Mouse (Mus musculus): ENCODE results near the gene Aldh9a1. TPM values are rescaled to one million over a fixed set of nuclear protein-coding genes. Genes with fewer than 3 reads are reported as not detected.
A peak's percentile ranks its signal among the peaks of the same experiment; 100 is the strongest.
"Not testable (repeated sequence)": the region's sequence is repeated elsewhere in the genome, so short reads cannot be mapped to it uniquely, and the experiment has no call there.

The Aldh9a1 gene
- polyA plus RNA-seq, 1 experiment from 2014 or later = 51.5 TPM

GRCm38 (mm10) chr1:167345994-167346520, 3.7 kb upstream of the Aldh9a1 start:
- H3K4me1 ChIP-seq (replicated peaks; ENCODE audit: control insufficient read depth, insufficient read depth, low read length); H3K27me3 ChIP-seq (ENCODE audit: control insufficient read depth, insufficient read depth, low read depth, low read length); H3K4me2 ChIP-seq (ENCODE audit: low read depth, low read length); H3K27ac ChIP-seq (ENCODE audit: low read length); H3K9me3 ChIP-seq (ENCODE audit: control insufficient read depth, low read length); H3K36me3 ChIP-seq (ENCODE audit: control insufficient read depth, insufficient read depth, low read length); ATAC-seq (ENCODE audit: low read depth); H3K9ac ChIP-seq (ENCODE audit: low read length); H3K4me3 ChIP-seq (ENCODE audit: low read length): not testable (repeated sequence)
- WGBS = 73% methylated on average over 10 of the region's 10 CpGs

- ATAC-seq (ENCODE audit: low read depth); H3K4me3 ChIP-seq (ENCODE audit: low read length): not testable (repeated sequence)
These were observed 585 bp upstream of the Aldh9a1 start for GRCm38 (mm10) chr1:167349206-167349605.

GRCm38 (mm10) chr1:167350597-167351415, 1.0 kb downstream of the Aldh9a1 start:
- WGBS = 29% methylated on average over 13 of the region's 13 CpGs

More at GRCm38 (mm10) chr1:167349206-167349605, 585 bp upstream of the Aldh9a1 start:
- H3K9ac ChIP-seq (ENCODE audit: low read length); H3K9me3 ChIP-seq (ENCODE audit: control insufficient read depth, low read length); H3K36me3 ChIP-seq (ENCODE audit: control insufficient read depth, insufficient read depth, low read length); H3K27me3 ChIP-seq (ENCODE audit: control insufficient read depth, insufficient read depth, low read depth, low read length); H3K27ac ChIP-seq (ENCODE audit: low read length); H3K4me1 ChIP-seq (replicated peaks; ENCODE audit: control insufficient read depth, insufficient read depth, low read length): not testable (repeated sequence)
- H3K4me2 ChIP-seq (ENCODE audit: low read depth, low read length) = peak overlapping the region; percentile 79; the same call in 1 of the 2 replicates
- 56% methylated on average over 3 of the region's 3 CpGs for WGBS

GRCm38 (mm10) chr1:167352403-167352802, 2.6 kb downstream of the Aldh9a1 start:
- 77% methylated on average over 14 of the region's 14 CpGs for WGBS
- Histone ChIP-seq H3K4me1 (replicated peaks; ENCODE audit: control insufficient read depth, insufficient read depth, low read length) (peaks cover 2% of the 10 kb centered on the region; the same call in 1 of the 2 replicates), H3K9me3 (ENCODE audit: control insufficient read depth, low read length) (no peaks in the 10 kb centered on the region), H3K36me3 (ENCODE audit: control insufficient read depth, insufficient read depth, low read length) (peaks cover 16% of the 10 kb centered on the region), H3K27me3 (ENCODE audit: control insufficient read depth, insufficient read depth, low read depth, low read length) (no peaks in the 10 kb centered on the region), H3K4me2 (ENCODE audit: low read depth, low read length) (no peak overlapping the region), H3K27ac (ENCODE audit: low read length) (no peak overlapping the region), H3K9ac (ENCODE audit: low read length) (no peak overlapping the region), H3K4me3 (ENCODE audit: low read length) (no peak overlapping the region)
- no peak for ATAC-seq (ENCODE audit: low read depth)

More at GRCm38 (mm10) chr1:167350597-167351415, 1.0 kb downstream of the Aldh9a1 start:
- Histone ChIP-seq H3K27ac (ENCODE audit: low read length) (no peak overlapping the region; the same call in 1 of the 2 replicates), H3K4me2 (ENCODE audit: low read depth, low read length) (peak overlapping the region; percentile 79), H3K4me3 (ENCODE audit: low read length) (peak overlapping the region; percentile 88), H3K36me3 (ENCODE audit: control insufficient read depth, insufficient read depth, low read length) (peaks cover 10% of the 10 kb centered on the region), H3K9me3 (ENCODE audit: control insufficient read depth, low read length) (no peaks in the 10 kb centered on the region), H3K9ac (ENCODE audit: low read length) (peak overlapping the region; percentile 86), H3K4me1 (replicated peaks; ENCODE audit: control insufficient read depth, insufficient read depth, low read length) (peaks cover 2% of the 10 kb centered on the region; the same call in 1 of the 2 replicates), H3K27me3 (ENCODE audit: control insufficient read depth, insufficient read depth, low read depth, low read length) (no peaks in the 10 kb centered on the region)
- ATAC-seq (ENCODE audit: low read depth) = no peak

GRCm38 (mm10) chr1:167357387-167357786, 7.6 kb downstream of the Aldh9a1 start:
- no peak overlapping the region for H3K4me3 ChIP-seq (ENCODE audit: low read length)
- H3K4me1 ChIP-seq (replicated peaks; ENCODE audit: control insufficient read depth, insufficient read depth, low read length) = no peaks in the 10 kb centered on the region
- WGBS = 90% methylated on average over 9 of the region's 9 CpGs
- no peak overlapping the region for H3K9ac ChIP-seq (ENCODE audit: low read length)
- peaks cover 16% of the 10 kb centered on the region for H3K36me3 ChIP-seq (ENCODE audit: control insufficient read depth, insufficient read depth, low read length)
- no peak overlapping the region for H3K27ac ChIP-seq (ENCODE audit: low read length)
- H3K27me3 ChIP-seq (ENCODE audit: control insufficient read depth, insufficient read depth, low read depth, low read length) = no peaks in the 10 kb centered on the region
- H3K9me3 ChIP-seq (ENCODE audit: control insufficient read depth, low read length) = no peaks in the 10 kb centered on the region
- ATAC-seq (ENCODE audit: low read depth) = no peak
- H3K4me2 ChIP-seq (ENCODE audit: low read depth, low read length) = no peak overlapping the region

GRCm38 (mm10) chr1:167358731-167359130, 8.9 kb downstream of the Aldh9a1 start:
- Histone ChIP-seq H3K9me3 (ENCODE audit: control insufficient read depth, low read length) (no peaks in the 10 kb centered on the region), H3K4me3 (ENCODE audit: low read length) (no peak overlapping the region), H3K27ac (ENCODE audit: low read length) (no peak overlapping the region), H3K27me3 (ENCODE audit: control insufficient read depth, insufficient read depth, low read depth, low read length) (no peaks in the 10 kb centered on the region), H3K9ac (ENCODE audit: low read length) (no peak overlapping the region), H3K4me1 (replicated peaks; ENCODE audit: control insufficient read depth, insufficient read depth, low read length) (no peaks in the 10 kb centered on the region), H3K4me2 (ENCODE audit: low read depth, low read length) (no peak overlapping the region), H3K36me3 (ENCODE audit: control insufficient read depth, insufficient read depth, low read length) (peaks cover 16% of the 10 kb centered on the region)
- WGBS = 80% methylated on average over 9 of the region's 9 CpGs
- no peak for ATAC-seq (ENCODE audit: low read depth)

GRCm38 (mm10) chr1:167360268-167360667, 10.5 kb downstream of the Aldh9a1 start:
- 92% methylated on average over 4 of the region's 4 CpGs for WGBS
- Histone ChIP-seq H3K36me3 (ENCODE audit: control insufficient read depth, insufficient read depth, low read length) (peaks cover 8% of the 10 kb centered on the region), H3K4me2 (ENCODE audit: low read depth, low read length) (no peak overlapping the region)

GRCm38 (mm10) chr1:167362819-167363218, 13.0 kb downstream of the Aldh9a1 start:
- no peak overlapping the region for H3K27ac ChIP-seq (ENCODE audit: low read length)
- peaks cover 2% of the 10 kb centered on the region for H3K36me3 ChIP-seq (ENCODE audit: control insufficient read depth, insufficient read depth, low read length)
- H3K4me2 ChIP-seq (ENCODE audit: low read depth, low read length) = no peak overlapping the region
- H3K9ac ChIP-seq (ENCODE audit: low read length) = no peak overlapping the region
- WGBS = 74% methylated on average over 4 of the region's 4 CpGs
- no peak overlapping the region for H3K4me3 ChIP-seq (ENCODE audit: low read length)
- H3K4me1 ChIP-seq (replicated peaks; ENCODE audit: control insufficient read depth, insufficient read depth, low read length) = no peaks in the 10 kb centered on the region
- H3K9me3 ChIP-seq (ENCODE audit: control insufficient read depth, low read length) = no peaks in the 10 kb centered on the region
- ATAC-seq (ENCODE audit: low read depth) = no peak
- no peaks in the 10 kb centered on the region for H3K27me3 ChIP-seq (ENCODE audit: control insufficient read depth, insufficient read depth, low read depth, low read length)

More at GRCm38 (mm10) chr1:167360268-167360667, 10.5 kb downstream of the Aldh9a1 start:
- ATAC-seq (ENCODE audit: low read depth) = no peak
- Histone ChIP-seq H3K4me1 (replicated peaks; ENCODE audit: control insufficient read depth, insufficient read depth, low read length) (no peaks in the 10 kb centered on the region), H3K9ac (ENCODE audit: low read length) (no peak overlapping the region), H3K27ac (ENCODE audit: low read length) (no peak overlapping the region), H3K9me3 (ENCODE audit: control insufficient read depth, low read length) (no peaks in the 10 kb centered on the region), H3K4me3 (ENCODE audit: low read length) (no peak overlapping the region), H3K27me3 (ENCODE audit: control insufficient read depth, insufficient read depth, low read depth, low read length) (no peaks in the 10 kb centered on the region)

GRCm38 (mm10) chr1:167363322-167363721, 13.5 kb downstream of the Aldh9a1 start:
- ATAC-seq (ENCODE audit: low read depth) = no peak
- H3K4me2 ChIP-seq (ENCODE audit: low read depth, low read length) = no peak overlapping the region
- no peak overlapping the region for H3K4me3 ChIP-seq (ENCODE audit: low read length)
- peaks cover 2% of the 10 kb centered on the region for H3K36me3 ChIP-seq (ENCODE audit: control insufficient read depth, insufficient read depth, low read length)
- no peak overlapping the region for H3K9ac ChIP-seq (ENCODE audit: low read length)
- H3K27me3 ChIP-seq (ENCODE audit: control insufficient read depth, insufficient read depth, low read depth, low read length) = no peaks in the 10 kb centered on the region
- no peaks in the 10 kb centered on the region for H3K4me1 ChIP-seq (replicated peaks; ENCODE audit: control insufficient read depth, insufficient read depth, low read length)
- no peaks in the 10 kb centered on the region for H3K9me3 ChIP-seq (ENCODE audit: control insufficient read depth, low read length)
- no peak overlapping the region for H3K27ac ChIP-seq (ENCODE audit: low read length)
- 67% methylated on average over 5 of the region's 5 CpGs for WGBS

Data from lung, embryonic 16.5 days (tissue).